Mouse (Mus musculus): ENCODE data around the gene Rnase13. TPM values are rescaled to one million over a fixed set of nuclear protein-coding genes. Genes with fewer than 3 reads are reported as not detected.

Gene Rnase13
- polyA plus RNA-seq, 1 experiment = not detected

DNA sequence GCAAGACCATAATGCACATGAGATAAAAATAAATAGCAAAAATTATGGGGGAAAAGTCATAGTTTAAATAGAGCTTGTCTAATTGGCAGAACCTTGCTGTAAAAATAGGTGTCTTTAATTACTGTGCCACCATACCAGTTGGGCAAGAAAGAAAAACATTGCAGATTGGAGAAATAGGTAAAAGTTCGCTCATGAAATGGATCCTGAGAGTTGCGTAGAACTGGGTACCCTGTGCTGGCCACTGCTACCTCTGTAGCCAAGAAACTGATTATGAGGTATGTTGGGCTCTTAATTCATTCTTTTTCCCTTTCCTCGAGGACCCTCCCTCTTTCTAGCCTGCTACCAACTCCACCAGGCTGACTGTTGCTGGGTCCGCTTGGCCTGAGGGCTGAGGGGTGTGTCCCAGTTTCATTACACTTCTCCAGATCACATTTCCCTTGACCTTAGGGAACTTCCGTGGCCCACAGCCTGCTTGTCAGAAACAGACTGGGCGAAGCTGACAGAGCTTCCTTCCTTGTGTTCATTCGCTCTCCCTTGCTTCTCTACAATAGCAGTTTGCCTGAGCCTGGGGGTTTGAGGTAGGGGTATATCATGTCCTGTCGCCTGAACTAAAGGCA lies 18.5 kb upstream of the Rnase13 start:
- H3K27me3 ChIP-seq (ENCODE audit: control insufficient read depth, insufficient read depth, insufficient read length) = no peaks in the 10 kb centered on the region
- TF ChIP-seq CTCF (IDR thresholded peaks at IDR 0.05; ENCODE audit: control insufficient read depth, insufficient read depth, insufficient read length) = no peak
- TF ChIP-seq FOSL1 (IDR thresholded peaks at IDR 0.05; ENCODE audit: insufficient read depth, low read length, poor library complexity, severe bottlenecking) = no peak
- no peak for TF ChIP-seq MYOG (IDR thresholded peaks at IDR 0.05; ENCODE audit: control insufficient read depth, extremely low read depth, insufficient read length)
- TF ChIP-seq MYOD1 (IDR thresholded peaks at IDR 0.05; ENCODE audit: control insufficient read depth, insufficient read length, low read depth) = no peak

DNA sequence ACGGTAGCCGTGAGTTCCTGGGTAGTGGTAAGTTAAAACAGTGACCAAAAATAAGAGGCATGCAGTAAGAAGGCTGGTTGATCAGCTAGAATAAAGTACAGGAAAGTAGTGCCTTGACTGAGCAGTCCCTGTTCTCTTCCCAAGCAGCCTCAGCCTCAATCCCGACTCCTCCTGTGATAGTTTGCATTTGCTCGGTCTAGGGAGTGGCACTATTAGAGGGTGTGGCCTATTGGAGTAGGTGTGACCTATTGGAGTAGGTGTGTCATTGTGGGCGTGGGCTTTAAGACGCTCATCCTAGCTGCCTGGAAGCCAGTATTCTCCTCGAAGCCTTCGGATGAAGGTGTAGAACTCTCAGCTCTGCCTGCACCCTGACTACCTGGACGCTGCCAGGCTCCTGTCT lies 16.4 kb upstream of the Rnase13 start:
- Histone ChIP-seq H3K36me3 (ENCODE audit: control insufficient read depth, insufficient read depth) (no peaks in the 10 kb centered on the region), H3ac (ENCODE audit: control insufficient read depth, insufficient read length, low read depth) (no peak overlapping the region), H3K79me2 (ENCODE audit: control insufficient read depth, insufficient read depth) (no peaks in the 10 kb centered on the region), H3K4me3 (ENCODE audit: insufficient read depth, poor library complexity, severe bottlenecking) (no peak overlapping the region), H3K79me3 (ENCODE audit: low read depth) (no peaks in the 10 kb centered on the region), H3K27me3 (ENCODE audit: control insufficient read depth, insufficient read depth, insufficient read length) (no peaks in the 10 kb centered on the region)
- TF ChIP-seq MYOD1 (IDR thresholded peaks at IDR 0.05; ENCODE audit: control insufficient read depth, insufficient read length, low read depth) = no peak
- TF ChIP-seq USF1 (IDR thresholded peaks at IDR 0.05; ENCODE audit: low read depth) = no peak
- TF ChIP-seq FOSL1 (IDR thresholded peaks at IDR 0.05; ENCODE audit: insufficient read depth, low read length, poor library complexity, severe bottlenecking) = no peak
- no peak for TF ChIP-seq MAX (IDR thresholded peaks at IDR 0.05)
- no peak for TF ChIP-seq MYOG (IDR thresholded peaks at IDR 0.05; ENCODE audit: control insufficient read depth, extremely low read depth, insufficient read length)
- no peak for TF ChIP-seq CTCF (IDR thresholded peaks at IDR 0.05; ENCODE audit: control insufficient read depth, insufficient read depth, insufficient read length)
- TF ChIP-seq CEBPB (IDR thresholded peaks at IDR 0.05; ENCODE audit: low read depth) = no peak

More for the DNA sequence above, 18.5 kb upstream of the Rnase13 start:
- Histone ChIP-seq H3K36me3 (ENCODE audit: control insufficient read depth, insufficient read depth) (no peaks in the 10 kb centered on the region), H3K4me3 (ENCODE audit: insufficient read depth, poor library complexity, severe bottlenecking) (no peak overlapping the region), H3ac (ENCODE audit: control insufficient read depth, insufficient read length, low read depth) (no peak overlapping the region), H3K79me3 (ENCODE audit: low read depth) (no peaks in the 10 kb centered on the region), H3K79me2 (ENCODE audit: control insufficient read depth, insufficient read depth) (no peaks in the 10 kb centered on the region)

DNA sequence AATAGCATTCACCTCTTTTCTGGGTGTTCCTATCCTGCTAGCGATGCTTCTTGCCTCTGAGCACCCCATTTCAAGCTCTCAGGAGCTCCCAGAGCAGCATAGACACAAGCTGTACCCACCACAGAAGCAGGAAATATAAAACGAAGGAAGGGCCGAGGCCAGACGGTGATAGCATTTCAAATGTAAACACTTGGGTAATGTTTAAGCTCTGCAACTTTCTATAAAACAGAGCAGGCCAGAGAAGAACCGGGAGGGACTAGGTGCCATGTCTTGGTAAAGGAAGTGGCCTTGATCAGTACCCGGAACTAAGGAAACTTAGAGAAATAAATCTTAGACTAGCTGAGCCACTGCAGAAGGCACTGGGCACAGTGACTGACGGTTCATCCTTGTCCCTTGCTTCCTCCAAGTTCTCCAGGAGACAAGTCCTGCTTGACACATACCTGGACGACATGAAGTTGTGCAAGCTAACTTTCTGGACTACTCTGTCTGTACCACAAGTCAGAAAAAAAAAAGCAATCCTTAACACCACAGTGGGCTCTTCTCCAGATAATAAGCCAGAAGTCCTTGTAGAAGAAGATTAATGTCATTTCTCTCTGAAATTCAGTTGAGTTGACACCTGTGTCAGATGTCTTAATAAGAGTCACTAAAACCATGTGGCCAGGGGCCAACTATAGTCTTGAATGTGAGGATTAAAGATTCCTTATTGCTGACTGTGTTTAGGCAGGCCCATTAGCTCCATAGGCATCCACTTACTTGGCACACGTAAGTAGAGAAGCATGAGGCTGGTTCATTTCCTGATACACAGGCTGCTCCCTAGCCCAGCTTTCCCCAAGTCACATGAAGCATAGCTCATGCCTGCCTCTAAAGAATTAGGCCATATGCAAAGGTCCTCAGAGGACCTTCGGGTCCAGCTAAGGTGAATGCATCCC lies 9.8 kb upstream of the Rnase13 start:
- no peak overlapping the region for H3K4me3 ChIP-seq (ENCODE audit: insufficient read depth, poor library complexity, severe bottlenecking)
- no peaks in the 10 kb centered on the region for H3K79me2 ChIP-seq (ENCODE audit: control insufficient read depth, insufficient read depth)
- no peaks in the 10 kb centered on the region for H3K36me3 ChIP-seq (ENCODE audit: control insufficient read depth, insufficient read depth)
- TF ChIP-seq CTCF (IDR thresholded peaks at IDR 0.05; ENCODE audit: control insufficient read depth, insufficient read depth, insufficient read length) = no peak
- TF ChIP-seq MYOD1 (IDR thresholded peaks at IDR 0.05; ENCODE audit: control insufficient read depth, insufficient read length, low read depth) = no peak
- TF ChIP-seq CEBPB (IDR thresholded peaks at IDR 0.05; ENCODE audit: low read depth) = no peak
- TF ChIP-seq USF1 (IDR thresholded peaks at IDR 0.05; ENCODE audit: low read depth) = no peak
- TF ChIP-seq MYOG (IDR thresholded peaks at IDR 0.05; ENCODE audit: control insufficient read depth, extremely low read depth, insufficient read length) = no peak
- TF ChIP-seq MAX (IDR thresholded peaks at IDR 0.05) = no peak
- no peak for TF ChIP-seq FOSL1 (IDR thresholded peaks at IDR 0.05; ENCODE audit: insufficient read depth, low read length, poor library complexity, severe bottlenecking)
- no peaks in the 10 kb centered on the region for H3K27me3 ChIP-seq (ENCODE audit: control insufficient read depth, insufficient read depth, insufficient read length)
- no peaks in the 10 kb centered on the region for H3K79me3 ChIP-seq (ENCODE audit: low read depth)
- no peak overlapping the region for H3ac ChIP-seq (ENCODE audit: control insufficient read depth, insufficient read length, low read depth)

DNA sequence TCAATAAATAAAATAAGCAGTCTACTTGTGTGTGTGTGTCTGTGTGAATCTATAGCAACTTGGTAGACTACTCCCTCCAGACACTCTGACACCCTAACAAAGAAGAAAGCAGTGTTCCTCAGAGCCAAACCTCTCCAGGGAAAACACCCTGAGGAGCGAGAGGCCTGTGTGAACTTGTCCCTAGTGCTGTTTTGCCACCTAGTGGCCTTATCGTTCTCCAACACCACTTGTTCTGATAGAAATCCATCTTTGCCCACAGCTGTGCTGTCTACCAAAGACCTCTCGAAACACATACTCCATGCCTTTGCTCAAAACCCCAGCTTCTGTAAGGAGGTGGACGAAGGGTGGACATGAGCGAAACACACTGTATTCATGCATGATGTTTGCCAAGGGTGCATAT lies 8.3 kb upstream of the Rnase13 start:
- H3K36me3 ChIP-seq (ENCODE audit: control insufficient read depth, insufficient read depth) = no peaks in the 10 kb centered on the region
- no peaks in the 10 kb centered on the region for H3K79me2 ChIP-seq (ENCODE audit: control insufficient read depth, insufficient read depth)
- TF ChIP-seq MAX (IDR thresholded peaks at IDR 0.05) (no peak), CTCF (IDR thresholded peaks at IDR 0.05; ENCODE audit: control insufficient read depth, insufficient read depth, insufficient read length) (peak; percentile 15), FOSL1 (IDR thresholded peaks at IDR 0.05; ENCODE audit: insufficient read depth, low read length, poor library complexity, severe bottlenecking) (no peak)
- no peak overlapping the region for H3ac ChIP-seq (ENCODE audit: control insufficient read depth, insufficient read length, low read depth)
- no peaks in the 10 kb centered on the region for H3K27me3 ChIP-seq (ENCODE audit: control insufficient read depth, insufficient read depth, insufficient read length)
- no peak overlapping the region for H3K4me3 ChIP-seq (ENCODE audit: insufficient read depth, poor library complexity, severe bottlenecking)
- no peaks in the 10 kb centered on the region for H3K79me3 ChIP-seq (ENCODE audit: low read depth)

DNA sequence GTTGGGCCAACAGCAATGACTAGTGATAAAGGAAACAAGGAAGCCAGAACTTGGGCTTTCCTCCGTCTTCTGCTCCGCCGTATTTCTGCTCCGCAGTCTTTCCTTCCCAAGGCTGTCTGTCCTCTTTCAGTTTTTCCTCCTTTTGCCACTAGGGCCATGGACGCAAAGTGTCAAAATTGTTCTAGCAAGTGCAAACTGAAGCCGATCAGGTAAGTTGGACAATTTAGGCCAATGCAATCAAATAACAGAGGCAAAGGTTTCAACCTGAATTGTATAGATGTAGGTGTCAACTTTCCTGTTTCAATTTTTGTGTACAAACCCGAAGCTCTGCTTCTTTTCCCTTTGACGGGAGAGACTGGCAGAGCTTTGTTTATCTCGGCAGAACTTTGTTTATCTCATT lies 7.4 kb upstream of the Rnase13 start:
- H3K27me3 ChIP-seq (ENCODE audit: control insufficient read depth, insufficient read depth, insufficient read length) = no peaks in the 10 kb centered on the region
- no peak overlapping the region for H3K4me3 ChIP-seq (ENCODE audit: insufficient read depth, poor library complexity, severe bottlenecking)
- H3K79me2 ChIP-seq (ENCODE audit: control insufficient read depth, insufficient read depth) = no peaks in the 10 kb centered on the region
- no peak overlapping the region for H3ac ChIP-seq (ENCODE audit: control insufficient read depth, insufficient read length, low read depth)
- no peak for TF ChIP-seq USF1 (IDR thresholded peaks at IDR 0.05; ENCODE audit: low read depth)
- TF ChIP-seq FOSL1 (IDR thresholded peaks at IDR 0.05; ENCODE audit: insufficient read depth, low read length, poor library complexity, severe bottlenecking) = no peak
- no peak for TF ChIP-seq CEBPB (IDR thresholded peaks at IDR 0.05; ENCODE audit: low read depth)
- TF ChIP-seq MYOG (IDR thresholded peaks at IDR 0.05; ENCODE audit: control insufficient read depth, extremely low read depth, insufficient read length) = no peak
- no peak for TF ChIP-seq MAX (IDR thresholded peaks at IDR 0.05)
- no peak for TF ChIP-seq MYOD1 (IDR thresholded peaks at IDR 0.05; ENCODE audit: control insufficient read depth, insufficient read length, low read depth)
- no peaks in the 10 kb centered on the region for H3K36me3 ChIP-seq (ENCODE audit: control insufficient read depth, insufficient read depth)
- no peaks in the 10 kb centered on the region for H3K79me3 ChIP-seq (ENCODE audit: low read depth)

Measured in C2C12 (cell line).